Mouse (Mus musculus): ENCODE results near the gene Gba2. TPM values are rescaled to one million over a fixed set of nuclear protein-coding genes. Genes with fewer than 3 reads are reported as not detected.
A peak's percentile ranks its signal among the peaks of the same experiment; 100 is the strongest.

Gene Gba2
- total RNA-seq, 2 experiments from 2014 or later: 61.0 to 64.4 TPM

- Histone ChIP-seq H3K4me3 (peak overlapping the region; percentile 19; the same call in 1 of the 2 replicates), H3K27ac (no peak overlapping the region)
- DNase-seq (ENCODE audit: low spot score in 2 of 2): no peak
- no peak for TF ChIP-seq CTCF (conservative IDR thresholded peaks at IDR 0.05)
Observed at GRCm38 (mm10) chr4:43575356-43575755, 3.3 kb downstream of the Gba2 start.

GRCm38 (mm10) chr4:43573561-43573960, 5.1 kb downstream of the Gba2 start:
- DNase-seq (ENCODE audit: low spot score in 2 of 2): no peak
- no peak for TF ChIP-seq CTCF (conservative IDR thresholded peaks at IDR 0.05)
- no peak overlapping the region for H3K27ac ChIP-seq
- no peak overlapping the region for H3K4me3 ChIP-seq

GRCm38 (mm10) chr4:43571395-43572045, 7.2 kb downstream of the Gba2 start:
- Histone ChIP-seq H3K4me3 (no peak overlapping the region), H3K27ac (no peak overlapping the region)
- DNase-seq (ENCODE audit: low spot score in 2 of 2): no peak
- TF ChIP-seq CTCF (conservative IDR thresholded peaks at IDR 0.05): no peak

- DNase-seq (ENCODE audit: low spot score in 2 of 2): no peak
- Histone ChIP-seq H3K27ac (no peak overlapping the region), H3K4me3 (no peak overlapping the region)
- TF ChIP-seq CTCF (conservative IDR thresholded peaks at IDR 0.05): no peak
Observed at GRCm38 (mm10) chr4:43567140-43567539, 11.5 kb downstream of the Gba2 start.

GRCm38 (mm10) chr4:43564231-43564630, 14.4 kb downstream of the Gba2 start:
- Histone ChIP-seq H3K4me3 (no peak overlapping the region), H3K27ac (no peak overlapping the region)
- TF ChIP-seq CTCF (conservative IDR thresholded peaks at IDR 0.05): no peak
- DNase-seq (ENCODE audit: low spot score in 2 of 2): no peak

- no peak overlapping the region for H3K27ac ChIP-seq
- DNase-seq (ENCODE audit: low spot score in 2 of 2): no peak
- no peak for TF ChIP-seq CTCF (conservative IDR thresholded peaks at IDR 0.05)
- peak overlapping the region; percentile 96 for H3K4me3 ChIP-seq
Observed at GRCm38 (mm10) chr4:43563601-43563875, 15.1 kb downstream of the Gba2 start.

- H3K4me3 ChIP-seq: peak overlapping the region; percentile 96
- no peak for DNase-seq (ENCODE audit: low spot score in 2 of 2)
- TF ChIP-seq CTCF (conservative IDR thresholded peaks at IDR 0.05): no peak
- H3K27ac ChIP-seq: peak overlapping the region; percentile 97
Observed at GRCm38 (mm10) chr4:43562769-43563600, 15.7 kb downstream of the Gba2 start.

- H3K4me3 ChIP-seq: peak within 1 kb of the TSS; percentile 96
- TF ChIP-seq CTCF (conservative IDR thresholded peaks at IDR 0.05): peak; percentile 20; the same call in 1 of the 2 replicates
- peak; percentile 94 to 97 for DNase-seq (ENCODE audit: low spot score in 2 of 2)
- H3K27ac ChIP-seq: peak within 1 kb of the TSS; percentile 97
Observed at GRCm38 (mm10) chr4:43561997-43562768, 16.5 kb downstream of the Gba2 start, which contains the start of the genes Creb3 and Tln1. Gene Creb3 (plus strand): TSS chr4:43562332. Gene Tln1 (minus strand): TSS chr4:43562691.

GRCm38 (mm10) chr4:43561436-43561996, 17.2 kb downstream of the Gba2 start:
- H3K27ac ChIP-seq: peak overlapping the region; percentile 97
- TF ChIP-seq CTCF (conservative IDR thresholded peaks at IDR 0.05): no peak
- peak; percentile 24 to 25 for DNase-seq (ENCODE audit: low spot score in 2 of 2)
- H3K4me3 ChIP-seq: peak overlapping the region; percentile 96

- peak overlapping the region; percentile 97; the same call in 1 of the 2 replicates for H3K27ac ChIP-seq
- no peak for TF ChIP-seq CTCF (conservative IDR thresholded peaks at IDR 0.05)
- peak overlapping the region; percentile 96 for H3K4me3 ChIP-seq
- DNase-seq (ENCODE audit: low spot score in 2 of 2): no peak
Observed at GRCm38 (mm10) chr4:43560976-43561375, 17.7 kb downstream of the Gba2 start.

- H3K4me3 ChIP-seq: peak overlapping the region; percentile 26; the same call in 1 of the 2 replicates
- TF ChIP-seq CTCF (conservative IDR thresholded peaks at IDR 0.05): no peak
Observed at GRCm38 (mm10) chr4:43560243-43560611, 18.4 kb downstream of the Gba2 start.

GRCm38 (mm10) chr4:43559519-43560242, 19.0 kb downstream of the Gba2 start:
- Histone ChIP-seq H3K4me3 (peak overlapping the region; percentile 26), H3K27ac (no peak overlapping the region)
- TF ChIP-seq CTCF (conservative IDR thresholded peaks at IDR 0.05): no peak
- no peak for DNase-seq (ENCODE audit: low spot score in 2 of 2)

More at GRCm38 (mm10) chr4:43560243-43560611, 18.4 kb downstream of the Gba2 start:
- no peak overlapping the region for H3K27ac ChIP-seq
- peak in 1 of 2 experiments; percentile 32 for DNase-seq (ENCODE audit: low spot score in 2 of 2)

Data from layer of hippocampus, adult 2 months (tissue).